Mouse (Mus musculus): ENCODE measurements around the gene Tgfb1. TPM values are rescaled to one million over a fixed set of nuclear protein-coding genes. Genes with fewer than 3 reads are reported as not detected.

Gene Tgfb1
- 10 to 100 TPM; 21.4 to 24.6 TPM for total RNA-seq (2021)
- long read RNA-seq, experiment 1, transcript Tgfb1-201 (7 exons, 2,175 nt) = major isoform, 18 of 18 reads
- long read RNA-seq, experiment 1, partial matches to known transcripts = 0 of 18 reads
- long read RNA-seq, experiment 1, other reads (novel, unspliced or antisense) = 0 of 18 reads
- long read RNA-seq, experiment 2, transcript Tgfb1-201 (7 exons, 2,175 nt) = major isoform, 15 of 16 reads
- long read RNA-seq, experiment 2, partial matches to known transcripts = 0 of 16 reads
- long read RNA-seq, experiment 2, other reads (novel, unspliced or antisense) = 1 of 16 reads

- DNase-seq (ENCODE audit: low spot score in 2 of 2) = peak; percentile 63 to 71
Observed at GRCm38 (mm10) chr7:25686680-25687531, at the start of gene Tgfb1. TSS of gene Tgfb1 (plus strand) at chr7:25687002.

DNA sequence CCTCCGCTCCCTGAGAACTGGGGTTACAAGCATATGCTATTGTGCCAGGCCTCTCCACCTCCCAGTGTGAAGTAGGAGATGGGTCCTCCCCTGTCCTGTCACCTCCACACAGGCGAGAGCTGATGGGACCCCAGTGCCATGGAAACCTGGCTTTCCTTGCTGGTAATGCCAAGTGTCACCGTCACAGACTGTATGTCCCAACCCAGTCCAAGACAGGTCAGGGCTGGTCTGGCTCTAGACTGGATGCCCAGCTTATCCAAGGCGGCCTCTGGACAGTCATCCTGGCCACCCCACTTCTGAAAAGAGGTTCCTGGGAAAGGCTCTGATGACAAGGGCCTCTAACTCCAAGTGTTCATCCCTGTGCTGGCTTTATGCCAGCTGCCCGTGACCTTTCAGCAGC is 49.7 kb upstream of the Tgfb1 start:
- DNase-seq (ENCODE audit: low spot score in 2 of 2) = no peak

DNA sequence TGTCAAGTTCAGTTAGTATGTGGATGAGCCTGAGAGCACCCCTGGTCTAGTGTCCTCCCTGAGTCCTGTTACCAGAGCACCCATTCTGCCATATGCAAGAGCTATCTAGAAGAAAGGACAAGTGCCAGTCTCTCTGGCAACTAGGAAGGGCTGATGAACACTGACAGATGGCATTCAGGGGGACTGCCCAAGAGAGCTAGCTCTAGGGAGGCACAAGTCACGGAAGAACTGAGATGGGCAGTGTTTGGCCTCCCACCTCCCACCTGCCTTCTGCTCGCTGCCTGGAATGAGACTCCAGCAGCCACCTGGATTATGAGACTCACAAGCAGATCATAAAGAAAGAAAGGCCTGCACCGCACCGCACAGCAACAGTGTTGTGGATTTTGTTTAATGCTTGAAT is 47.0 kb upstream of the Tgfb1 start:
- no peak for DNase-seq (ENCODE audit: low spot score in 2 of 2)

GRCm38 (mm10) chr7:25644136-25644535 is 42.7 kb upstream of the Tgfb1 start:
- no peak for DNase-seq (ENCODE audit: low spot score in 2 of 2)

DNA sequence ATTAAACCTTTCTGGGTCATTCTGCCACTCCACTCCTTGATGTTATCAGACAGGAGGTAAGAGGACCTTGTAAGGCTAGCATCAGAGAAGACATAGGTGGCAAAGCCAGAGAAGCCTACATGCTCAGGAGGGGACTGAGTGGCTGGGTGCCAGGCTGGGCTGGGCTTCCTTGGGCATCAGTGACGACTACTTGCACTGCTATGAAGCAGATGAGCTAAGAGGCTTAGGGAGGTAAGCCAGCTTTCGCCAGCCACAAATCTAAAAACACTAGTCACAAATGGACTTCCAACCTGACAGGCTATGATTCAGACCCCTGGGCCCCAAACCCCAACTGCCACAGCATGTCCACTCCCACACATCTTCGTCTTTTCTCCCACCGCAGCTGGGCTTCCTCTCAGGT is 42.2 kb upstream of the Tgfb1 start:
- DNase-seq (ENCODE audit: low spot score in 2 of 2) = no peak

DNA sequence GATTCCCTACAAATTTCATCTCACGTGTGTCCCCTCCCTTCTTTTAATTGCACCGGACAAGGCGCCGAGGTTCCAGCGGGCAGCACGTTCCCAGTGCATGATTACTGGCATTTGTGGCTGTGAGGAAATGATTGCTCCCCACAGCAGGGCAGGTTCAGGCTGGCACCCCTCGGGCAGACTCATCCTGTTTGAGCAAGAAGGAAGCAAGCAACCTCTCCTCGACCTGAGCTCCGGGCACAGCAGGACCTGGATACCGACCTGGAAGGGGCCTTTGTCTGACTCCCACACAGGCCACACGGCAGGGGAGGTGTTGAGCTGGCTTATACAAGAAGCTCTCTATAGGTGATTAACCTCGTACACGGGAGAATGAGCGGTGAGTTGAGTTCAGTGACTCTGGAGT is 41.7 kb upstream of the Tgfb1 start:
- no peak for DNase-seq (ENCODE audit: low spot score in 2 of 2)

DNA sequence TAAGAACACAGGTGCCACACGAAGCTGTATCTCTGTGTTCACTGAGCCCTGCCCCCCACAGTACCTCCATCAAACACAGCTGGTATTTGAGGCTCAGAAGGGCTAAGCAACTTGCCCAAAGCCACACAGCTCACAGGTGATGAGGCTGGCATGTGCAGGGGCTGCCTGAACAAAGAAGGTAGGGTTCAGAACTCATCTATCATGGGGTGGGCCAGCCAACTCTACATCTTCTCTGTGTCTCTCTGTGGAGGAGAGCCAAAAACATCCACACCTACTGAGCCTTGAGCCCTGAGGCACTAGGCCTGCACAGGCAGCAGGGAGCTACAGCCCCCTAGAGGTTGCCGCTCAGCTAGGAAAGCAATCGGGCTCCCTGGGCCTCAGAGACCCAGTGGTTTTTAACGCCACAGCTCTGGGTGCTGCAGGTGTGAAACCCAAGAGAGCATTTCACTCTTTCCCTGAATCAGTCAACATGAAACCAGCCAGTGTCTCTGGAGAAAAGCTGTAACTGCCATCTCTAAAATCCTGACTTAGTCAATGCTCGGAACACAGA is 39.2 kb upstream of the Tgfb1 start:
- DNase-seq (ENCODE audit: low spot score in 2 of 2) = no peak

- no peak for DNase-seq (ENCODE audit: low spot score in 2 of 2)
Observed at GRCm38 (mm10) chr7:25649839-25650238, 37.0 kb upstream of the Tgfb1 start.

- no peak for DNase-seq (ENCODE audit: low spot score in 2 of 2)
Observed at GRCm38 (mm10) chr7:25651281-25651680, 35.5 kb upstream of the Tgfb1 start.

GRCm38 (mm10) chr7:25652244-25652759 is 34.5 kb upstream of the Tgfb1 start:
- no peak for DNase-seq (ENCODE audit: low spot score in 2 of 2)

- no peak for DNase-seq (ENCODE audit: low spot score in 2 of 2)
Observed at GRCm38 (mm10) chr7:25655601-25656428, 31.0 kb upstream of the Tgfb1 start.

- DNase-seq (ENCODE audit: low spot score in 2 of 2) = no peak
Observed at GRCm38 (mm10) chr7:25657785-25658184, 29.0 kb upstream of the Tgfb1 start.

DNA sequence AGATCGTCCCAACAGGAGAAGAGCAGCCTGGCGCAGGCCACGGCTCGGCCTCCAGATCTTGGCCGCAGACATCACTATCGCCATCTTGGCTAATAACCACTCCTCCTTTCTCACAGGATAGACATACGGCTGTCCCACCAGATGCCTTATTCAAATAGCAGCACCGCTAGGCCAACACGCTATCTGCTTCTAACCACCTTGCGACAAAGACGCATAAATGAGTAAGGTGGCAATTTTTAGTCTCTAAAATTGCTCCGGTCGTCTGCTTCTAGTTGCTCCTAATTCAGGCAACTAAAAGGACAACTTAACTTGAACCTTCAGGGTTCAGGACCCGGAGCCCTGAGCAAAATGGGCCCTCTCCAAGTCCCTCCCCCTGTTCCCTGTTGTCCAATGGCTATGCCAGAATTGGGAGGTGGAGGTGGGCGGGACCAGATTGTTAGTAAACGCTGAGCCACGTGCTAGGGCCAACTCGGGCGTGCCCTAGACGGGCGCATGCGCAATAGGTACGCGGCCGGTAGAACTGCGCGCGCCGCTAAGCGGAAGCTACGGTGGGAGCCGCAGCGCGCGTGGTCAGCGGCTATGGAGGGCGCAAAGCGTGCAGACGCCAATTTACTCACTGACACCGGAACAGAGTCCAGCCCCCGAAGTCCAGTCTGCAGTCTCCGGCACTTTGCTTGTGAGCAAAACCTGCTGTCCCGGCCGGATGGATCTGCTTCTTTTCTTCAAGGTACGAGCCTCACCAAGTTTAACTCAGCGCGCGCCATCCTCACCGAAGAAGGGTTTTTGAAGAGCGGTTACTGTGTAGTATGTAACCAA is 27.9 kb upstream of the Tgfb1 start, which contains the start of the genes Bckdha and Exosc5:
Gene Bckdha, minus strand, starts transcription at position 325 of the 816 bp plus-strand sequence.
Gene Exosc5, plus strand, starts transcription at position 508 of the 816 bp plus-strand sequence.
- peak; percentile 96 to 99 for DNase-seq (ENCODE audit: low spot score in 2 of 2)

GRCm38 (mm10) chr7:25666381-25666780 is 20.4 kb upstream of the Tgfb1 start:
- no peak for DNase-seq (ENCODE audit: low spot score in 2 of 2)

GRCm38 (mm10) chr7:25669158-25669557 is 17.6 kb upstream of the Tgfb1 start:
- no peak for DNase-seq (ENCODE audit: low spot score in 2 of 2)

- DNase-seq (ENCODE audit: low spot score in 2 of 2) = no peak
Observed at GRCm38 (mm10) chr7:25669631-25670030, 17.2 kb upstream of the Tgfb1 start.

- DNase-seq (ENCODE audit: low spot score in 2 of 2) = no peak
Observed at GRCm38 (mm10) chr7:25670096-25670495, 16.7 kb upstream of the Tgfb1 start.

DNA sequence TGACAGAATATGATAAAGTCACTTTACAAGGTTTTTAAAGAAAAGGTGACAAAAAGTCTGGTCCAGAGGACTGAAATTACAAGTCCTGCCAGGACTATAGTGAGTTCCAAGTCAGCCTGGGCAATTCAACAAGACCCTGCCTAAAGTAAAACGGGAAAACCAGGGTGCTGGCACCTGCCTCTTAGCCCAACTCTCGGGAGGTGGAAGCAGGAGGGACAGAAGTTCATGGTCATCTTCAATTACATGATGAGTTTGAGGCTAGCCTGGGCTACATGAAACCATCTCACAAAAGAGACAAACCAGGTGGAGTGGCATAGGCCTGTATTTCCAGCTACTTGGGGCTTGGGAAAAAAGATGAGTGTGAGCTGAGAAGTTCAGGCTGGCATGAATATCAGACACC is 15.1 kb upstream of the Tgfb1 start:
- DNase-seq (ENCODE audit: low spot score in 2 of 2) = no peak

DNA sequence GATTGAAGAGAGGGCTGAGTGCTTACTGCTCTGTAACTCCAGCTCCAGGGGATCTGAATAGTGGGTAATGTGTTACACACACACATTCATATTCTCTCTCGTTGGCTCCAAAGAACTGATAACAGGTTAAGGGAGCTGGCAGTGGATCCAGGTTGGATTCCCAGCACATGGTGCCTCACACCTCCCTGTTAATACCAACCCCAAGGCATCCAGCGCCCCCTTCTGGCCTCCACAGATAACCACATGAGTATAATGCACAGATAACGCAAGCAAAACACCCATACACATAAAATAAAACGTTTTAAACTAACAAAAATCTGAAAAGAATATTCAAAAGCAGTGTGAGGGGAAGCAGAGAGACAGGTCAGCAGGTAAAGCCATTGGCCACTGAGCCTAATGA is 14.4 kb upstream of the Tgfb1 start:
- no peak for DNase-seq (ENCODE audit: low spot score in 2 of 2)

DNA sequence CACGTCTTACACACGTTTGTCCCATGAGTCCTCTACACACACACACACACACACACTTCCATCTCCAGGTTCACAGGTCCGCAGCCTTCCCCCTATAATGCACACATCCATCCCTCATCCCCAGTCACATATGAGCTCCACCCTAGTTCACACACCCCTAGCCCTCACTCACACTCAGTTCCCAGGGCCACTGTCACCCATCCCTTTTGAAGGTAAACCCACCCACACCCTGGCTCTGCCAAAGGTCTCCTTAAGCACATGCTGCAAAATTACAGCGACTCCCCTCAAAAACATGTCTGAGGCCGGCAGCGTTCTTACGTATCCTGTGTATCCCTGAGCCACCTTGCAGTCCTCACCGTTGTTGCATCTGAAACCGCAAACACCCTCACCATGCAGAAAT is 12.5 kb upstream of the Tgfb1 start:
- DNase-seq (ENCODE audit: low spot score in 2 of 2) = no peak

Data from gastrocnemius, postnatal 4 days (tissue).